Mouse (Mus musculus) spleen, adult 2 months (tissue): ENCODE measurements at regions not wholly inside any gene's neighbourhood (a gene's known extent, or its start where the extent isn't known, plus 50 kb on each side); places are given as distances from the start of the nearest gene placed in this dataset.

Experiments used
- CTCF ChIP-seq: fragments of 200-500 bp; IDR thresholded peaks from 2 replicates; pipeline ENCODE4 v1.5.1; 2011; ENCODE audit warnings: mild to moderate bottlenecking, inconsistent platforms; ENCODE audit not compliant: insufficient read depth, insufficient read length, insufficient replicate concordance; ENCODE audit errors: extremely low read depth
- POLR2A ChIP-seq: fragments of 200-500 bp; IDR thresholded peaks from 2 replicates; pipeline ENCODE4 v1.6.1; 2011; ENCODE audit warnings: low read depth, low read length, inconsistent platforms

DNA sequence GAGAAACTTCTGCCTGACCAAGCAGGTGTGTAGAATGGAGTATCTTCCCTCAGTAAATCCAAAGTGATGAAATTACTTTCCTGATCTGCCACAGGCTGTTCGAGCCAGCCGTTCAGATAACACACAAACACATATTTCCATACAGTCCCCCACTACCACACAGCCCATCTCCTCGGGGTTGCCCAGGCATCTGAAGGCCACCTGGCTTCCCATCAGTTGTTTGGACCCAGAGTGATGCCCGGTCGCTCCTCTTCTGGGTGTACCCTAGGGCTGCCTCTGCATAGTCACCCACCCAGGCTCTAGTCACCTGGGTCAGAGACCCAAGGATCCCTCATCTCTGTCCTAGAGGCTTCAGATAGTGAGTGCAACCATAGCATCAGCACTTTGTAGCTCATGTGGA is 107.9 kb downstream of the CK137956 start:
- no peak for TF ChIP-seq CTCF
- TF ChIP-seq POLR2A = no peak
